Mouse (Mus musculus) midbrain, embryonic 12.5 days (tissue): Measurements from ENCODE around the gene Zfp82. TPM values are rescaled to one million over a fixed set of nuclear protein-coding genes. Genes with fewer than 3 reads are reported as not detected.

ENCODE experiments used
- ATAC-seq: fragments of 200-750 bp; cut with Nextera tagmentation; 2 replicates; pipeline ENCODE4 v1.8.0; 2017; ENCODE audit warnings: low read depth, moderate TSS enrichment, moderate library complexity; ENCODE audit not compliant: low FRiP score
- H3K27ac ChIP-seq: fragments of 300-500 bp; sonication (generic); replicated peaks from 2 replicates; pipeline ENCODE4 v1.5.1; 2016; ENCODE audit warnings: mild to moderate bottlenecking
- H3K27me3 ChIP-seq: fragments of 300-500 bp; sonication (generic); 2 replicates; pipeline ENCODE4 v1.6.1; 2016; ENCODE audit warnings: mild to moderate bottlenecking
- H3K36me3 ChIP-seq: fragments of 300-500 bp; sonication (generic); 2 replicates; pipeline ENCODE4 v1.6.1; 2016
- H3K4me1 ChIP-seq: fragments of 300-500 bp; sonication (generic); 2 replicates; pipeline ENCODE4 v1.6.1; 2016
- H3K4me2 ChIP-seq: fragments of 300-500 bp; sonication (generic); replicated peaks from 2 replicates; pipeline ENCODE4 v1.6.1; 2016; ENCODE audit warnings: mild to moderate bottlenecking, moderate library complexity
- H3K4me3 ChIP-seq: fragments of 300-500 bp; sonication (generic); 2 replicates; pipeline ENCODE4 v1.5.1; 2016; ENCODE audit warnings: mild to moderate bottlenecking
- H3K9ac ChIP-seq: fragments of 300-500 bp; sonication (generic); replicated peaks from 2 replicates; pipeline ENCODE4 v1.6.1; 2016; ENCODE audit warnings: mild to moderate bottlenecking, moderate library complexity
- H3K9me3 ChIP-seq: fragments of 300-500 bp; sonication (generic); 2 replicates; pipeline ENCODE4 v1.6.1; 2016; ENCODE audit warnings: mild to moderate bottlenecking
- WGBS: fragments of 180-500 bp; shearing (Covaris S2); methylation state at CpG from one replicate; pipeline ENCODE4 v1.1.7; 2016; 5-methylcytosine and 5-hydroxymethylcytosine counted together
- polyA plus RNA-seq: library from polyadenylated mRNA; unstranded; fragments of >200 nt; fragmentation: Nextera tagmentation; extraction: Ambion mirVana; gene quantifications from 2 replicates; pipeline ENCODE4 v1.2.1, GENCODE M21; 2016

The Zfp82 gene
- polyA plus RNA-seq, 1 experiment from 2014 or later = 11.2 TPM

DNA sequence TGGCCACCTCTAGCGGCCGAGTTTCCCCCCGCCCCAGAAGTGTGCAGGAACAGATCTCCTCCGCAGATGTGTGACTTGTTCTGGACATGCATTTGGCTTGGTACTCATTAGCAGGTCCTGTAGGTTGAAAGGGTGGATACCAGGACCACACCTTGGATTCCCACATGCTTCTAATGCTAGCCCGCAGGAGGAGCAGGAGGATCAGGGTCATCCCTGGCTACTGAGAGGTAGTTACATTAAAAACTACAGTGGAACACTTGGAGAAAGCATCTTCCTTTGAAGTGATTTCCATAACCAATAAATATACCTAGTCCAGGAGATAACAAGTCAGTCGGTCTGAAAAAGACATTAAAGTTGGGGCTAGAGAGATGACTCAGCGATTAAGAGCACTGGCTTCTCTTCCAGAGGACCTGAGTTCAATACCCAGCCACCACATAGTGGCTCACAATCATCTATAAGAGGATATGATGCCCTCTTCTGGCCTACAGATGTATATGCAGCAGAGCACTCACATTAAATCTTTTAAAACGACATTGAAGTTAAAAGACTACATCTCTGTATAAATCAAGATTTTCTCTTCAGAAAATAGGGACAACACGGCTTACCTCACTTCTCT, 18.4 kb upstream of the Zfp82 start:
- H3K9ac ChIP-seq = no peak overlapping the region; the same call in 1 of the 2 replicates
- 9% methylated on average over 9 of the region's 9 CpGs for whole genome bisulfite sequencing
- no peaks in the 10 kb centered on the region for H3K27me3 ChIP-seq
- peak overlapping the region; percentile 63 for H3K4me3 ChIP-seq
- H3K4me1 ChIP-seq = peaks cover 34% of the 10 kb centered on the region
- peak overlapping the region; percentile 62 for H3K4me2 ChIP-seq
- H3K36me3 ChIP-seq = peaks cover 10% of the 10 kb centered on the region
- peak; percentile 5 for ATAC-seq
- no peaks in the 10 kb centered on the region for H3K9me3 ChIP-seq
- H3K27ac ChIP-seq = peak overlapping the region; percentile 86

DNA sequence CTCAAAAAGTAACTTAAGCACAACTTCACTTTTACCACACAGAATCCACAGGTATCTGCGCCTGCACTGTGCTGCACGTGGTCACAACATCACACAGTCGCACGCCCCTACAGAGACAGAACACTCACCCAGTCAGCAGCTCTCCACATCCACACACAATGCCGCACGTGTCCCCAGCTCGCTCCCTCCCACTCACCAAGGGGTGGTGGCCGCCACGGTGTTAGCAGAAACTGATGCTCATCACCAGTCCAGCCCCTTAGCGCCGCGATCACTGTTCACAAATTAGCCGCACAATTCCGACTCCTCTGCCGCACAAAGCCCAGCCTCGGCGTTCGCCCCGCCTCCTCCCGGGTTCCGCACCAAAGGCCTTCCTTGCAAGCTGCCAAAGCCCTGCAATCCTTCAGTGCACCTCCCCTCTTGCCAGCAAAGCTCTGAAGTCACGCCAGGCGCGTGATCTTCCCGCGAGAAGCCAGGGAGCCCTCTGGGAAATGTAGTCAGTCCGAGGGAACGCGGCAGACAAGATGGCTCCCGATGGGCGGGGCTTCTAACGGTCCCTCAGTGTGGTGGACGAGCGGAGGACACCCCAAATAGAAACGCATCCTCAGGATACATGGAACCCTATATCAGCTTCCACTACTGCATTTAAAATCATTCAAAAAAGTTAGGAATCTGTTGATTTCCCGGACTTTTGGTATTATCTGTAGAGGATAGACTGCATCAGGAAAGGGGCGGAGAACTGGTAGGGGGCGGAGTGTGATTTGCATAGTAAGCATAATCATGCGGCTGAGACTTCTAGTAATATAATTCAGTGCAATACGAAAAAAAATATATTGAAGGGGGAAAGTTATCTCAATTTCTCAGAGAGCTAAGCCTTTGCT, 17.6 kb upstream of the Zfp82 start, which contains the start of the genes Gm26920 and Zfp566:
TSS of gene Gm26920 (minus strand) at position 319 of the 878 bp plus-strand sequence.
TSS of gene Zfp566 (minus strand) at position 436 of the 878 bp plus-strand sequence.
- Histone ChIP-seq H3K36me3 (peaks cover 18% of the 10 kb centered on the region), H3K9ac (peak within 1 kb of the TSS; percentile 68), H3K27ac (peak within 1 kb of the TSS; percentile 86), H3K4me1 (peaks cover 30% of the 10 kb centered on the region), H3K27me3 (no peaks in the 10 kb centered on the region), H3K4me3 (peak within 1 kb of the TSS; percentile 63), H3K4me2 (peak within 1 kb of the TSS; percentile 62), H3K9me3 (no peaks in the 10 kb centered on the region)
- ATAC-seq = peak; percentile 91
- WGBS = under 1% methylated on average over 40 of the region's 40 CpGs

DNA sequence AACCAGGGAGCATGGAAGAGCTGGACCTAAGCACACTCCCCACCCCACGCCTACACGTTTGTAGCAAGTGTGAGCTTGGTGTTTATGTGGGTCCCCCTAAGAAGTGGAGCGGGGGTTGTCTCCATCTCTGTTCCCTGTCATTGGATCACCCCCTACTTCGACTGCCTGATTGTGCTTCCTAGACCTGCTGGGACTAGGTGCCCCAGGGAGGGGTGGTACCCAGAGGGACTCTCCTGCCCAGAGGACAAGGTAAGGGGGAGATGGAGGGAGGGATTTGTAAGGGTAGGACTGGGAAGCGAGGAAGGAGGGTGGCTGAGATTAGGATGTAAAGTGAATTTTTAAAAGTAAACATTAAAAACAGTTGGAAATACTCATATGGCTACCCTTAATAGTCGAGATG, 16.7 kb upstream of the Zfp82 start:
- peak overlapping the region; percentile 68 for H3K9ac ChIP-seq
- no peak overlapping the region for H3K27ac ChIP-seq
- H3K9me3 ChIP-seq = no peaks in the 10 kb centered on the region
- H3K4me1 ChIP-seq = peaks cover 29% of the 10 kb centered on the region
- H3K36me3 ChIP-seq = peaks cover 27% of the 10 kb centered on the region
- peak overlapping the region; percentile 63 for H3K4me3 ChIP-seq
- no peaks in the 10 kb centered on the region for H3K27me3 ChIP-seq
- no peak for ATAC-seq
- 15% methylated on average over 6 of the region's 6 CpGs for WGBS
- H3K4me2 ChIP-seq = peak overlapping the region; percentile 62

DNA sequence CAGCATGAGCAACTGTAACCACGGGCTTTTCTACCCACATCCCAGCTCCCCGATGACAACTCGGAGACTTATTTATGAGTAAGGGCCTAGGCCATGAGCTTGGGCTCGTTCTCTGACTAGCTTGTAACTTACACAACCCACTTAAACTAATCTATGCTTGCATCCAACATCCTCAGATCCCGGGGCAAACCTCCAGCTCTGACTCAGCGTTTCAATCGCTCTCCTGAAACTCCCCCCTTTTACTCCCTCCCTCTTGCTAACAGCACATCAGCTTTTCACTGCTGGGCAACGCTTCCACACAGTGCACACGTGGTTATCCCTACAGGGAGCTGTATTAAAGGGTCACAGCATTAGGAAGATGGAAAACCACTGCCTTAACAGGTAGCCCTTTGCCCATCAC, 13.8 kb upstream of the Zfp82 start:
- Histone ChIP-seq H3K4me2 (no peak overlapping the region), H3K27ac (no peak overlapping the region), H3K36me3 (peaks cover 49% of the 10 kb centered on the region), H3K4me3 (no peak overlapping the region), H3K4me1 (peaks cover 24% of the 10 kb centered on the region), H3K27me3 (no peaks in the 10 kb centered on the region), H3K9me3 (no peaks in the 10 kb centered on the region), H3K9ac (no peak overlapping the region)
- ATAC-seq = no peak
- WGBS = 93% methylated on average over 9 of the region's 9 CpGs

DNA sequence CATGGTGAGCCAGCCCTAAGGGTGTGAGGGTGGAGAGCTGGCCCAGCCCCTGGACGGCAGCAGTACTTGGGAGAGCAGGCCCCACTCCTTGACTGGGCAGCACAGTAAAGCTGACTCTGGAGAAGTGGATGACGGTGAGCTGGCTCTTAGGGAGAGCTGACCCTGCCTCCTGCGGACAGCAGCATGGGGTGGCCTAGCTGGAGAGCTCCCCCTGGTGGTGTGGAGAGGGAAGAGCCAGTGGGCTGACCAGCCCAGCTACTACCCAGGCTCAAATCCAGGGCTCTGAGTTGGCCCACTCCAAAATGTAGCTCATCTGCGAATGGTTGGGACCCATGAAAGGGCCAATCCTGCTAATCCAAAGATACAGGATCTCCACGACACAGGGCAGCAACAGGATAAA, 8.1 kb downstream of the Zfp82 start:
- Histone ChIP-seq H3K27ac (no peak overlapping the region), H3K9me3 (no peaks in the 10 kb centered on the region), H3K9ac (no peak overlapping the region), H3K4me3 (no peak overlapping the region), H3K4me2 (no peak overlapping the region), H3K36me3 (peaks cover 62% of the 10 kb centered on the region), H3K4me1 (no peaks in the 10 kb centered on the region), H3K27me3 (no peaks in the 10 kb centered on the region)
- no peak for ATAC-seq
- WGBS = 73% methylated on average over 5 of the region's 5 CpGs

DNA sequence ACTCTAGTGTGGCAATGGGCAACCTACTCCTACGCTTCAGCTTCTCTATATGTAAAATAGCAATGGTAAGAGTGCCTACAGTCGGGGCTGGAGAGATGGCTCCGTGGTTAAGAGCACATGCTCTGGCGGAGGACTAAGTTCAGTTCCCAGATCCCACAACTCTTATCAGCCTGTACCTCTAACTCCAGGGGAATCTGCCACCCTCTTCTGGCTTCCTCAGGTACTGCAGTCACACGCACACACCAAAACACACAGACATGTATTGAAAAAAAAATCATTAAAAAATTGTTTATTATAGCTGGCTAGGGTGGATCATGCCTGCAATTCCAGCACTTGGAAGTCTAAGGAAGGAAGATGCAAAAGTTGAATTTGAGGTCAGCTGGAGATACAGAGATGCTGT, 10.2 kb downstream of the Zfp82 start:
- Histone ChIP-seq H3K27ac (no peak overlapping the region), H3K9me3 (no peaks in the 10 kb centered on the region), H3K9ac (no peak overlapping the region), H3K4me3 (no peak overlapping the region), H3K27me3 (no peaks in the 10 kb centered on the region), H3K4me2 (no peak overlapping the region), H3K4me1 (no peaks in the 10 kb centered on the region), H3K36me3 (peaks cover 74% of the 10 kb centered on the region)
- ATAC-seq = no peak
- 89% methylated on average over 5 of the region's 5 CpGs for WGBS

DNA sequence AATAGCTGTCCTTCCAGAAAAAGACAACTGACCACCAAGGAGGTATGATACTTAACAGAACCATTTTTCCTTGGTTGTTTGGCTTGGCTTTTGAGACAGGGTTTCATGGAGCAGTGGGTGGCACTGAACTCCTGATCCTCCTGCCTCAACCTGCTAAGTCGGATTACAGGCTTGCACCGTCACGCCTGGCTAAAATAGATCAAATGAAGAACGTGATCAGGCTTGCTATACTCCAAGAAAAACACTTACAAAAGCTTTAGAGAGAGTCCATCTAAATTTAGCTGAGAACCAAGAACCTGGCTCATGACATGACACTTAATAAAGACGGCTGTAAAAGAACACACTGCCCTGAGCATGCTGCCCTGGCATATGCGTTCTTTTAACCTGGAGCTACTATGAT, 12.4 kb downstream of the Zfp82 start:
- Histone ChIP-seq H3K27me3 (no peaks in the 10 kb centered on the region), H3K4me1 (no peaks in the 10 kb centered on the region), H3K27ac (no peak overlapping the region), H3K9me3 (no peaks in the 10 kb centered on the region), H3K4me2 (no peak overlapping the region), H3K4me3 (no peak overlapping the region), H3K9ac (no peak overlapping the region), H3K36me3 (peaks cover 81% of the 10 kb centered on the region)
- ATAC-seq = no peak
- WGBS = 57% methylated on average over 6 of the region's 6 CpGs

DNA sequence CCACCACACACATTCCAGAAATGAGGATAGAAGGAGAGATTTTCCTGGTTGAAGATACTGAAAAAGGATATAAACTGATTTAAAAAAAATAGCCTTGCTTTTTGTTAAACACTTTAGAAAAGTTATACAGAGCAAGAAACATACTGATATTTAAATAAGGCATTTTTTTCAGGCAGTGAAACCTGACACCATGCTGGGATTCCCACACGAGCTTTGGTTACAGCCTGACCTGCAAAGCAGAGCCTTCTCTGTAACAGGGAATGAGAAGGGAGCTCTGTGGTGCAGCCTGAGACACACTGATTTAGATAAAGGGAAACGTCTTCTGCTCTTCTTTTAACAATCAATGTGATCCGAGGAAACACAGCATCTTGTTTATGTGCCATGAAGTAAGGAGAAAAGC, 19.1 kb downstream of the Zfp82 start:
- H3K4me2 ChIP-seq = no peak overlapping the region
- no peaks in the 10 kb centered on the region for H3K9me3 ChIP-seq
- no peak for ATAC-seq
- WGBS = 15% methylated on average over 3 of the region's 3 CpGs
- no peaks in the 10 kb centered on the region for H3K27me3 ChIP-seq
- H3K4me1 ChIP-seq = peaks cover 12% of the 10 kb centered on the region
- H3K36me3 ChIP-seq = peaks cover 36% of the 10 kb centered on the region
- H3K9ac ChIP-seq = no peak overlapping the region
- H3K27ac ChIP-seq = no peak overlapping the region
- H3K4me3 ChIP-seq = no peak overlapping the region

DNA sequence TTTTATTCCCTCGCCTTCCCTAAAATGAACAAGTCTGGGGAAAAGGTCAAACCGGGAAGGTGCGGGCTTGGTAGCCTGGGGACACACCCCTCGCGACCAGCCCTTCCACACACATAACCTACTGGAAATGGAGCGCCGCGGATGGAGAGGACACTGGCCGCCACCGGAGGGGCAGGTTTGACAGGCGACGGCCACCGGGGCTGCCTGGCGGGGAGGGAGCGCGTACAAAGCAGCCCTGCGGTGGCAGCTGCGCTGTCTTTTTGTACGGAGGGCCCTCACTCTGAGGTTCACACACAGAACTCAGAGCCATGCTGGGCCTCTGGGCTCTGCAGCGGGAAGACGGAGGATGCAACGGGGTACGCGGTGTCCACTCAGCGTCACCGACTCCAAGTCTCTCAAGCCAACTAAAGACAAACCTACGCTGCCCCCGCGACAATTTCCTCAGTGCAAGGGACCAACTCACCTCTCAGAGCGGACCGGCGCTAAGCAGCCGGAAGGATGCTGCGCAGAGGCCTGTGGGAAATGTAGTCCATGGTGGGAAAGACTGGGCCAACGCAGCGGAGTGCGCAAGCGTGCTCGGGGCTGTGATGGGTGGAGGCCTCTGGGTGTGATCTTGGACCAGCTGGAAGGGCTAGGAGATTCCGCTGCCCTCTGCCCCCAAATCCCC, 21.7 kb downstream of the Zfp82 start, which contains the start of gene Zfp14:
TSS of gene Zfp14 (minus strand) at position 499 of the 667 bp plus-strand sequence.
- WGBS = under 1% methylated on average over 40 of the region's 40 CpGs
- Histone ChIP-seq H3K27ac (peak within 1 kb of the TSS; percentile 92), H3K9ac (peak within 1 kb of the TSS; percentile 88), H3K4me2 (peak within 1 kb of the TSS; percentile 72), H3K36me3 (peaks cover 12% of the 10 kb centered on the region), H3K4me1 (peaks cover 12% of the 10 kb centered on the region), H3K9me3 (no peaks in the 10 kb centered on the region), H3K27me3 (no peaks in the 10 kb centered on the region), H3K4me3 (peak within 1 kb of the TSS; percentile 76)
- peak; percentile 98 for ATAC-seq

DNA sequence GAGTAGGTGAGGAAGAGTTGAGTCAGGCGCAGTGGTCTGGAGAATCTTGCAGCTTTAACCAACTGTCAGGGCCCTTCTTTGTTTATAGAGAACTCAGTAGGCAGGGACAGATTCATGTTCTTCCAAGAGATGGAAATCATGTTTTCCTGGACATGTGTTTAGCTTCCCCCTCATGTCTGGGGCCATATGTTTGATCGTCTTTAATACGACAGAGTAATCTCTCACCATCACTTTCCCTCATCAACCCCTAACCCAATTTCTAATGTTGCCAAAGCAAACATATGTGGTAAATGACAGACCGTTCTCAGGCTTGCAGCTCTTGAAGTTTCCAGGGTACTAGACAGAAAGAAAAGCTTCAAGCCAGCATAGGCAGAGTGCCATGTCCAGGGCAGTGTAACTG, 24.6 kb downstream of the Zfp82 start:
- H3K4me3 ChIP-seq = no peak overlapping the region
- WGBS = 94% methylated on average over 4 of the region's 4 CpGs
- H3K36me3 ChIP-seq = no peaks in the 10 kb centered on the region
- ATAC-seq = no peak
- peaks cover 12% of the 10 kb centered on the region for H3K4me1 ChIP-seq
- H3K27me3 ChIP-seq = no peaks in the 10 kb centered on the region
- no peak overlapping the region for H3K4me2 ChIP-seq
- H3K9ac ChIP-seq = no peak overlapping the region
- no peak overlapping the region for H3K27ac ChIP-seq
- no peaks in the 10 kb centered on the region for H3K9me3 ChIP-seq

DNA sequence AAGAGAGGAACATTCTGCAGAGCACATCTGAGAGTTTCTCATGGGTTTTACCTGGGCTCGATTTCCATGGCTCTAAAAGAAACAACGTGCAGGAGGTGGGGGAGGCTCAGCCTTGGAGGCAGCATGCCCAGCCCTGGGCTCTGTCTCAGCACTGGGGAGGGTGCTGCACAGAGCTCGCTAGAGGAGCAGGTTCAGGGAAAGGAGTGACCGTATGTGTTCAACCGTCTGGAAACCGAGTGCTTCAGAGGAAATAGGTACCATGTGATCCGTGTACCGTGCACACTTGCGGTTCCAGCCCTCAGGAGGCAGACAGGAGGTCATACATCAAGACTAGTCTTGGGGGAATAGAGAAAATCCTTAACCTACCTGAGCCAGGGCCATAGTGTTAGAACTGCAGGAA, 28.3 kb downstream of the Zfp82 start:
- Histone ChIP-seq H3K4me2 (no peak overlapping the region), H3K36me3 (peaks cover 5% of the 10 kb centered on the region; the same call in 1 of the 2 replicates), H3K27ac (no peak overlapping the region), H3K9ac (no peak overlapping the region), H3K4me1 (no peaks in the 10 kb centered on the region), H3K4me3 (no peak overlapping the region), H3K9me3 (no peaks in the 10 kb centered on the region), H3K27me3 (no peaks in the 10 kb centered on the region)
- ATAC-seq = no peak
- 64% methylated on average over 9 of the region's 9 CpGs for WGBS

DNA sequence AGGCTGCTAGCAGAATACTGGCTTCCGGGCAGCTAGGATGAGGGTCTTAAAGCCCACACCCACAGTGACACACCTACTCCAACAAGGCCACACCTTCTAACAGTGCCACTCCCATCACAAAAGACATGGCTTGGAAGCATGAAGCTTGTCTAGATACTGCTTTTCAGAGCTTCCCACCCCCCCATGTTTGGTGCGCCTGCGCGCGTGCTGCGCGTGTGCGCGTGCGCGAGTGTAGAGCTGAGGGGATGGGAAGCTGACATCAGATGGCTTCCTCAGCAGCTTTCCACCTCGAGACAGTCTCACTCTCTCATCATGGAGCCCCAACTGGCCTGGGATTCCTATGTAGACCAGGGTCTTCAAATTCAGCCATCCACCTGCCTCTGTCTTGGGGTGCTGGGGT, 38.4 kb downstream of the Zfp82 start:
- H3K27me3 ChIP-seq = no peaks in the 10 kb centered on the region
- H3K36me3 ChIP-seq = peaks cover 26% of the 10 kb centered on the region
- no peak overlapping the region for H3K4me3 ChIP-seq
- no peak overlapping the region for H3K9ac ChIP-seq
- H3K4me1 ChIP-seq = no peaks in the 10 kb centered on the region
- no peak overlapping the region for H3K4me2 ChIP-seq
- no peak overlapping the region for H3K27ac ChIP-seq
- H3K9me3 ChIP-seq = no peaks in the 10 kb centered on the region
- no peak for ATAC-seq
- 91% methylated on average over 12 of the region's 12 CpGs for WGBS
